Mouse (Mus musculus): Measurements from ENCODE around the gene Kcnv2. TPM values are rescaled to one million over a fixed set of nuclear protein-coding genes. Genes with fewer than 3 reads are reported as not detected.

The Kcnv2 gene
- total and polyA plus RNA-seq, 3 experiments: not detected

GRCm38 (mm10) chr19:27310039-27310438 is 12.3 kb upstream of the Kcnv2 start:
- no peaks in the 10 kb centered on the region for H3K27me3 ChIP-seq (replicated peaks)
- TF ChIP-seq KAT2A (IDR thresholded peaks at IDR 0.05; ENCODE audit: insufficient replicate concordance, low read length) (no peak), PAX5 (IDR thresholded peaks at IDR 0.05; ENCODE audit: low read length) (no peak), IRF4 (IDR thresholded peaks at IDR 0.05; ENCODE audit: low read depth, low read length) (peak; percentile 60), NELFE (IDR thresholded peaks at IDR 0.05; ENCODE audit: low read depth, low read length) (no peak), ETS1 (conservative IDR thresholded peaks at IDR 0.05; ENCODE audit: low read depth, low read length) (0 out of 2 replicates have a peak, but pooled peaks have one; percentile 26), CHD2 (IDR thresholded peaks at IDR 0.05; ENCODE audit: low read length) (no peak), ZMIZ1 (IDR thresholded peaks at IDR 0.05; ENCODE audit: low read depth, low read length) (no peak), ELF1 (IDR thresholded peaks at IDR 0.05; ENCODE audit: low read depth, low read length) (no peak), HCFC1 (IDR thresholded peaks at IDR 0.05; ENCODE audit: low read depth, low read length) (no peak), MAX (IDR thresholded peaks at IDR 0.05; ENCODE audit: low read length) (no peak), USF1 (IDR thresholded peaks at IDR 0.05; ENCODE audit: low read depth, low read length) (no peak), RCOR1 (conservative IDR thresholded peaks at IDR 0.05; ENCODE audit: low read depth, low read length) (no peak), EP300 (IDR thresholded peaks at IDR 0.05; ENCODE audit: low read length) (peak; percentile 54; the same call in 1 of the 2 replicates), BHLHE40 (IDR thresholded peaks at IDR 0.05; ENCODE audit: low read depth, low read length) (peak; percentile 12; the same call in 1 of the 2 replicates), GABPA (IDR thresholded peaks at IDR 0.05; ENCODE audit: insufficient replicate concordance, low read depth, low read length) (no peak), POLR2AphosphoS2 (IDR thresholded peaks at IDR 0.05; ENCODE audit: low read depth, low read length) (no peak), E2F4 (IDR thresholded peaks at IDR 0.05; ENCODE audit: insufficient replicate concordance, low read depth, low read length) (no peak), ZKSCAN1 (IDR thresholded peaks at IDR 0.05; ENCODE audit: borderline replicate concordance, low read depth, low read length) (no peak), CHD1 (IDR thresholded peaks at IDR 0.05; ENCODE audit: low read depth, low read length) (no peak), NRF1 (IDR thresholded peaks at IDR 0.05; ENCODE audit: low read depth, low read length) (no peak), UBTF (IDR thresholded peaks at IDR 0.05; ENCODE audit: low read depth, low read length) (no peak), ZC3H11A (IDR thresholded peaks at IDR 0.05; ENCODE audit: low read depth, low read length) (no peak), TCF12 (IDR thresholded peaks at IDR 0.05; ENCODE audit: low read depth, low read length) (no peak), MYC (IDR thresholded peaks at IDR 0.05; ENCODE audit: low read depth, low read length) (no peak), MAZ (IDR thresholded peaks at IDR 0.05; ENCODE audit: low read depth, low read length) (no peak), RAD21 (IDR thresholded peaks at IDR 0.05; ENCODE audit: low read depth, low read length) (no peak), MEF2A (IDR thresholded peaks at IDR 0.05; ENCODE audit: borderline replicate concordance, low read depth, low read length) (no peak), MAFK (IDR thresholded peaks at IDR 0.05; ENCODE audit: insufficient replicate concordance, low read length) (no peak; the same call in 1 of the 2 replicates)
- H3K4me2 ChIP-seq (ENCODE audit: insufficient read depth, low read depth, poor library complexity, severe bottlenecking): no peak overlapping the region
- no peak overlapping the region for H3K4me3 ChIP-seq (replicated peaks in 1 of 3; ENCODE audit: low read depth in 2 of 3, low read length in 2 of 3, poor library complexity in 1 of 3)
- no peaks in the 10 kb centered on the region for H3K79me2 ChIP-seq (replicated peaks; ENCODE audit: control insufficient read depth, extremely low read depth, insufficient read depth, poor library complexity, severe bottlenecking)
- no peaks in the 10 kb centered on the region for H3K36me3 ChIP-seq (replicated peaks in 1 of 2; ENCODE audit: control insufficient read depth in 1 of 2, insufficient read depth in 1 of 2, low read length in 1 of 2)
- in situ Hi-C loops (cut with MboI; ENCODE audit: low pct_ligation_motif_present, low pct_unique_long_range_greater_than_20kb, low sequenced_read_pairs): no loop called here
- dilution Hi-C loops (cut with MboI; ENCODE audit: extremely low pct_ligation_motif_present, extremely low pct_unique_long_range_greater_than_20kb, low sequenced_read_pairs): no loop called here
- no peak overlapping the region for H3K9ac ChIP-seq (ENCODE audit: insufficient read depth, low read depth)
- peaks cover 12 to 28% of the 10 kb centered on the region in 2 experiments for H3K4me1 ChIP-seq (ENCODE audit: control insufficient read depth in 1 of 2, insufficient read depth in 2 of 2)
- no peak overlapping the region for H3K27ac ChIP-seq (ENCODE audit: insufficient read depth, low read depth)
- no peaks in the 10 kb centered on the region for H3K9me3 ChIP-seq (replicated peaks; ENCODE audit: low read length)
- peak; percentile 17 for DNase-seq (ENCODE audit: extremely low read depth)

Measured in CH12.LX (cell line).